Mouse (Mus musculus): ENCODE data around the gene Nap1l5. TPM values are rescaled to one million over a fixed set of nuclear protein-coding genes. Genes with fewer than 3 reads are reported as not detected.

The Nap1l5 gene
- polyA plus RNA-seq, 1 experiment from 2014 or later, result 6.4 TPM

DNA sequence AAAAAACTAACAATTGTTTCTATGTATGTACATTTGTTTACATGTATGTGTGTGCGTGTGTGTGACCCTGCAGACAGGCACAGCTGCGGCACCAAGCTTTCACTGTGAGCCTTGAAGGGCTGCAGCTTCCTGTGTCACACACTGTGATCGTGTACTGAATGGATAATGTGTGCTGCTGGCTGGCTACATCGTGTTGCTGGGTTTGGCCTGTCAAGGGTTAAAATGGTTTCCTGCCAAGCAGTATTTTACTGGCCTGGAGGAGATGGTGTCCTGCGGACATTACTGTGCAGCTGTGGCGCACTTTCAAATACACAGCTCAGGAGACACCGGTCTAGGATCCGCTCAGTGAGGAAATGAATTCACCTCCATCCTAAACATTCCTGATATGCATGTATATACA, 3.7 kb downstream of the Nap1l5 start:
- ATAC-seq (replicated peaks; ENCODE audit: insufficient number of reproducible peaks, low FRiP score, low TSS enrichment, low read depth), result peak; percentile 78
- peak; percentile 38 for DNase-seq (ENCODE audit: low spot score)
- WGBS, result 24% methylated on average over 8 of the region's 8 CpGs

DNA sequence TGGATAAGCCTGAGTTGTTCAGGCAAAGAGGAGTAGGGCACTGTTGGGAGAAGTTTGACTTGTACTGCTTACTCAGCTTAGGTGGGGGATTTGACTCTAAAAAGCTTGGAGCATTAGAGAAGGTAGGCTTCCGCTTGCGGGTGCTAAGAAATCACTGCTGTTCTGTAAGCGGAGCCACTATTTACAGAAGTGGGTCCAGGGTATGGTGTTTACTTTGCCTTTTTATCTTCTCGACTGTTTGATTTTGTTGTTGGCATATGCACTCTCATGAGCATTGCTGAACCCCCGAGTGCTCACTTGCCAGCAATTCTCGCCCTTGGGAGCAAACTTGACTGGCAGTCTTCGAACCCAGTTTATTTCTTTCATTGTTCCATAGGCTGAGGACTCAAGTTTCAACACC, 6.3 kb downstream of the Nap1l5 start:
- Histone ChIP-seq H3K9me3 (replicated peaks; ENCODE audit: control insufficient read depth, low read length) (no peaks in the 10 kb centered on the region), H3K4me1 (ENCODE audit: control insufficient read depth, insufficient read depth, low read length) (no peaks in the 10 kb centered on the region), H3K27ac (replicated peaks; ENCODE audit: low read depth, low read length) (no peak overlapping the region), H3K4me3 (ENCODE audit: low read depth, low read length) (no peak overlapping the region), H3K36me3 (replicated peaks; ENCODE audit: control insufficient read depth, insufficient read depth, low read depth, low read length) (no peaks in the 10 kb centered on the region), H3K9ac (replicated peaks; ENCODE audit: low read length) (no peak overlapping the region), H3K4me2 (ENCODE audit: low read depth, low read length) (no peak overlapping the region), H3K27me3 (ENCODE audit: control insufficient read depth, insufficient read depth, low read length) (no peaks in the 10 kb centered on the region)
- DNase-seq (ENCODE audit: low spot score) (no peak), ATAC-seq (replicated peaks; ENCODE audit: insufficient number of reproducible peaks, low FRiP score, low TSS enrichment, low read depth) (no peak)
- 90% methylated on average over 7 of the region's 7 CpGs for WGBS

More for the DNA sequence above, 3.7 kb downstream of the Nap1l5 start:
- Histone ChIP-seq H3K4me1 (ENCODE audit: control insufficient read depth, insufficient read depth, low read length) (no peaks in the 10 kb centered on the region), H3K4me3 (ENCODE audit: low read depth, low read length) (no peak overlapping the region), H3K27me3 (ENCODE audit: control insufficient read depth, insufficient read depth, low read length) (no peaks in the 10 kb centered on the region), H3K36me3 (replicated peaks; ENCODE audit: control insufficient read depth, insufficient read depth, low read depth, low read length) (no peaks in the 10 kb centered on the region), H3K9me3 (replicated peaks; ENCODE audit: control insufficient read depth, low read length) (no peaks in the 10 kb centered on the region), H3K27ac (replicated peaks; ENCODE audit: low read depth, low read length) (no peak overlapping the region), H3K9ac (replicated peaks; ENCODE audit: low read length) (no peak overlapping the region), H3K4me2 (ENCODE audit: low read depth, low read length) (no peak overlapping the region)

DNA sequence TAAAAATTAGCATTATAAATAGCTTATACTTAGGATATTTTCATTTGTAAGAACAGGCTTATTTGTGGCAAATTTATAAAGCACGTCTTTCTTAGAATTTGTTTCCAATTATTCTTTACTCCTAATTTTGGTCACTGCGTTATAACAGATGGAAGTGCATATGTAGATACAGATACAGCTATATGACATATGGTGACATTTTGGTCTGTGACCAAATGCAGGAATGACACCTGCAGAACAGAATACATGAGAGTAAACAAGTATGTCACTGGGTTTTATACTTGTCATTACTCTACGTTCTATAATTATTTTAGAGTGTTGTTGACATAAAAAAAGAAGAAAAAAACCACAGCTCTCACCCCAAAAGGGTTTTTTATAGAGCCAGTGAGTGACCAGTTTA, 7.8 kb downstream of the Nap1l5 start:
- Histone ChIP-seq H3K9me3 (replicated peaks; ENCODE audit: control insufficient read depth, low read length) (no peaks in the 10 kb centered on the region), H3K27ac (replicated peaks; ENCODE audit: low read depth, low read length) (no peak overlapping the region), H3K9ac (replicated peaks; ENCODE audit: low read length) (no peak overlapping the region), H3K4me1 (ENCODE audit: control insufficient read depth, insufficient read depth, low read length) (no peaks in the 10 kb centered on the region), H3K4me3 (ENCODE audit: low read depth, low read length) (no peak overlapping the region), H3K36me3 (replicated peaks; ENCODE audit: control insufficient read depth, insufficient read depth, low read depth, low read length) (no peaks in the 10 kb centered on the region), H3K4me2 (ENCODE audit: low read depth, low read length) (no peak overlapping the region), H3K27me3 (ENCODE audit: control insufficient read depth, insufficient read depth, low read length) (no peaks in the 10 kb centered on the region)
- ATAC-seq (replicated peaks; ENCODE audit: insufficient number of reproducible peaks, low FRiP score, low TSS enrichment, low read depth) (no peak), DNase-seq (ENCODE audit: low spot score) (no peak)
- WGBS, result 93% methylated on average over 3 of the region's 3 CpGs

DNA sequence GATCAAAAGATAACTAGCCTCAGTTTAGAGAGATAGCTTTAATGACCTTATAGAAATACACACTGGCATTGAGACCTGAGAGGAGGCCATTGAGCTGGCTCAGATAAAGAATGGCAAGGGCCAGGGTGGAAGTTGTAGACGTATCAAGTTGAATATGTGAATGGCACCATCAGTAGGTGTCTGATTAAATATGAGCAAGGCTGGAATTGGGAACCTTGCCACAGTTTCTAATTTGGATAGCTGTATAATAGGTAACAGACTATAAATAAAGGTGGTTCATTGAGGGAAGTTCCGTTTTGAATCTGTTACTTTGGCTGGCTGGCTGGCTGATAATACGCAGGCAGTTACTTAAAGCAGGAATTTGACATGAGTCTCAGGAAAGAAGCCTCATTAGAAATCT, 10.2 kb downstream of the Nap1l5 start:
- no peaks in the 10 kb centered on the region for H3K4me1 ChIP-seq (ENCODE audit: control insufficient read depth, insufficient read depth, low read length)
- H3K36me3 ChIP-seq (replicated peaks; ENCODE audit: control insufficient read depth, insufficient read depth, low read depth, low read length), result no peaks in the 10 kb centered on the region
- DNase-seq (ENCODE audit: low spot score) (no peak), ATAC-seq (replicated peaks; ENCODE audit: insufficient number of reproducible peaks, low FRiP score, low TSS enrichment, low read depth) (no peak)
- no peak overlapping the region for H3K27ac ChIP-seq (replicated peaks; ENCODE audit: low read depth, low read length)
- H3K27me3 ChIP-seq (ENCODE audit: control insufficient read depth, insufficient read depth, low read length), result no peaks in the 10 kb centered on the region
- H3K4me3 ChIP-seq (ENCODE audit: low read depth, low read length), result no peak overlapping the region
- H3K9ac ChIP-seq (replicated peaks; ENCODE audit: low read length), result no peak overlapping the region
- WGBS, result 92% methylated on average over 3 of the region's 3 CpGs
- H3K9me3 ChIP-seq (replicated peaks; ENCODE audit: control insufficient read depth, low read length), result no peaks in the 10 kb centered on the region
- H3K4me2 ChIP-seq (ENCODE audit: low read depth, low read length), result no peak overlapping the region

DNA sequence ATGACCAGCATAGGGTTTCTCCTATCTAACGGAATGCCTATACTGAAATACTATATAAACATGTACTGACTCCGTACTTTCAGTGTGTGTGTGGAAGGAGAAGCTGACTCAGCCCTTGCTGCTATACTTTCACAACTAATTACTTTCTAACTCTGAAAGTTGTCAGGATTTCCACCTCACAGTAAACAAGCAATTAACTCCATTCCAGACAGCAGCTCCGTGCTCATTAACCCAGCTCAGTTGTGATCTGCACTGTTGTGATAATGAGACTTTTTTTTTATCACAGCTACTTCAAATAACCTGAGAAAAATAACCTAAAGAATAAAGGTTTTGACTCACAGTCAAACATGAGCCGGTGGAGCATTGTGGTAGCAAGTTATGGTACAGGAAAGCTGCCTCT, 11.9 kb downstream of the Nap1l5 start:
- no peak overlapping the region for H3K4me3 ChIP-seq (ENCODE audit: low read depth, low read length)
- H3K27me3 ChIP-seq (ENCODE audit: control insufficient read depth, insufficient read depth, low read length), result no peaks in the 10 kb centered on the region
- no peaks in the 10 kb centered on the region for H3K4me1 ChIP-seq (ENCODE audit: control insufficient read depth, insufficient read depth, low read length)
- no peak for DNase-seq (ENCODE audit: low spot score)
- no peak overlapping the region for H3K27ac ChIP-seq (replicated peaks; ENCODE audit: low read depth, low read length)
- ATAC-seq (replicated peaks; ENCODE audit: insufficient number of reproducible peaks, low FRiP score, low TSS enrichment, low read depth), result no peak
- H3K36me3 ChIP-seq (replicated peaks; ENCODE audit: control insufficient read depth, insufficient read depth, low read depth, low read length), result no peaks in the 10 kb centered on the region
- H3K9ac ChIP-seq (replicated peaks; ENCODE audit: low read length), result no peak overlapping the region
- no peaks in the 10 kb centered on the region for H3K9me3 ChIP-seq (replicated peaks; ENCODE audit: control insufficient read depth, low read length)
- no peak overlapping the region for H3K4me2 ChIP-seq (ENCODE audit: low read depth, low read length)
- WGBS, result 84% methylated on average over 4 of the region's 4 CpGs

DNA sequence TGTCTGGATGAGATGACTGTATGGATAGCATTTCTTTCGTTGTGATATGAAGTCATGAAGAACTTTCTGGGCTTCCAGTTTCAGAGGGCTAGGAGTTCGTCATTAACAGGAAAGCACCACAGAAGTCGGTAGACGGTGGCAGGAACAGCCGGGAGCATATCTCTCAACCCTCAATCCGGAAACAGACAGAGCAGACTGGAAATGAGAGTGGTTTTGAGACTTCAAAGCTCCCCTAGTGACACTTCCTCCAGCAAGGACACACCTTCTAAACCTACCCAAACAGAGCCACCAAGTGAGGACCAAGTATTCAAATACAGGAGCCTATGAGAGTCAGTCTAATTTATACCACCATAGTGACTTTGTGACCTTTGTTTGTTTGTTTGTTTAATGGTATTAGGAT, 13.6 kb downstream of the Nap1l5 start:
- Histone ChIP-seq H3K27me3 (ENCODE audit: control insufficient read depth, insufficient read depth, low read length) (no peaks in the 10 kb centered on the region), H3K36me3 (replicated peaks; ENCODE audit: control insufficient read depth, insufficient read depth, low read depth, low read length) (no peaks in the 10 kb centered on the region), H3K9ac (replicated peaks; ENCODE audit: low read length) (no peak overlapping the region), H3K4me1 (ENCODE audit: control insufficient read depth, insufficient read depth, low read length) (no peaks in the 10 kb centered on the region), H3K4me3 (ENCODE audit: low read depth, low read length) (no peak overlapping the region), H3K9me3 (replicated peaks; ENCODE audit: control insufficient read depth, low read length) (no peaks in the 10 kb centered on the region), H3K27ac (replicated peaks; ENCODE audit: low read depth, low read length) (no peak overlapping the region), H3K4me2 (ENCODE audit: low read depth, low read length) (no peak overlapping the region)
- WGBS, result 90% methylated on average over 6 of the region's 6 CpGs
- ATAC-seq (replicated peaks; ENCODE audit: insufficient number of reproducible peaks, low FRiP score, low TSS enrichment, low read depth) (no peak), DNase-seq (ENCODE audit: low spot score) (no peak)

DNA sequence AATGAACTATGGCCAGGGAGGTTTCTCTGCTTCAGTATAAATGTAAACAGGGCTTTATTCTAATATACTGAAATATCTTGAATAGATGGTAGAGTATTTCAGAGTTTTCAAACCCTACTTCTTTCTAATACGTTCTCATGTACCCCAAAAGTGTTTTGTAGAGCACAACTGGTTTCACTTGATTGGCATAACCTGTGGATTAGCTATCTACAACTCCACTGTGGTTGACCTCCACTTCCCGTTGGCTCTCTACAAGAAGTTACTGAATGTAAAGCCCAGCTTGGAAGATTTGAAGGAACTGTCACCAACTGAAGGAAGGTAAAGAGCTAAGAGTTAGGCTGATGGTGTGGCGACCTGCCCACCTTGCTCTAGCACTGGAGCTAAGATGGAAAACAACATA, 17.0 kb downstream of the Nap1l5 start:
- H3K27ac ChIP-seq (replicated peaks; ENCODE audit: low read depth, low read length), result no peak overlapping the region
- no peak overlapping the region for H3K4me2 ChIP-seq (ENCODE audit: low read depth, low read length)
- H3K4me1 ChIP-seq (ENCODE audit: control insufficient read depth, insufficient read depth, low read length), result no peaks in the 10 kb centered on the region
- ATAC-seq (replicated peaks; ENCODE audit: insufficient number of reproducible peaks, low FRiP score, low TSS enrichment, low read depth), result no peak
- no peak overlapping the region for H3K4me3 ChIP-seq (ENCODE audit: low read depth, low read length)
- H3K9ac ChIP-seq (replicated peaks; ENCODE audit: low read length), result no peak overlapping the region
- no peaks in the 10 kb centered on the region for H3K27me3 ChIP-seq (ENCODE audit: control insufficient read depth, insufficient read depth, low read length)
- no peaks in the 10 kb centered on the region for H3K36me3 ChIP-seq (replicated peaks; ENCODE audit: control insufficient read depth, insufficient read depth, low read depth, low read length)
- no peaks in the 10 kb centered on the region for H3K9me3 ChIP-seq (replicated peaks; ENCODE audit: control insufficient read depth, low read length)
- no peak for DNase-seq (ENCODE audit: low spot score)
- WGBS, result 90% methylated on average over 3 of the region's 3 CpGs

DNA sequence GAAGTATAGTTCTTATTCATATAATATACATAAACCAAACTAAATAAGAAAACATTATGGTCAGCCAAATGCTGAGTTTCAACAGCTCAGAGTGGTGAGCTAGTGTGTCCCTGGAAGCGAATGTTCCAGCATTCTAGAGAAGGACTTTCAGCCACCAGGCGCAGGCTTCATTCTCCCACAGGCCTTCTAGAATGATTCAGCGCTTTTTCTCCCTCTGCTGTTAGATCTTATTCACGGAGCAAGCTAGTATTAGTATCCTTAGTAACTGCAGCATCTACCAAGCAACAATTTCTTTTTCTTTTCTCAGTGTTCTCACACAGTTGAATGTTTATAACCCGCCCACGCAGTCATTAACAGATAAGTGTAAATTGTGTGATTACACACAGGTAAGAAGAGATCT, 24.6 kb downstream of the Nap1l5 start:
- Histone ChIP-seq H3K27me3 (ENCODE audit: control insufficient read depth, insufficient read depth, low read length) (no peaks in the 10 kb centered on the region), H3K9ac (replicated peaks; ENCODE audit: low read length) (no peak overlapping the region), H3K4me1 (ENCODE audit: control insufficient read depth, insufficient read depth, low read length) (no peaks in the 10 kb centered on the region), H3K27ac (replicated peaks; ENCODE audit: low read depth, low read length) (no peak overlapping the region), H3K9me3 (replicated peaks; ENCODE audit: control insufficient read depth, low read length) (no peaks in the 10 kb centered on the region), H3K36me3 (replicated peaks; ENCODE audit: control insufficient read depth, insufficient read depth, low read depth, low read length) (no peaks in the 10 kb centered on the region), H3K4me3 (ENCODE audit: low read depth, low read length) (no peak overlapping the region), H3K4me2 (ENCODE audit: low read depth, low read length) (no peak overlapping the region)
- 79% methylated on average over 6 of the region's 6 CpGs for WGBS
- ATAC-seq (replicated peaks; ENCODE audit: insufficient number of reproducible peaks, low FRiP score, low TSS enrichment, low read depth) (no peak), DNase-seq (ENCODE audit: low spot score) (no peak)

Data from embryonic facial prominence, embryonic 11.5 days (tissue).